Mouse (Mus musculus): ENCODE results near the gene Dgkd. TPM values are rescaled to one million over a fixed set of nuclear protein-coding genes. Genes with fewer than 3 reads are reported as not detected.
"Not testable (repeated sequence)": the region's sequence is repeated elsewhere in the genome, so short reads cannot be mapped to it uniquely, and the experiment has no call there.

The Dgkd gene
- total RNA-seq (2022) = 10 to 100 TPM; 23.4 to 30.2 (median 28.0) TPM

GRCm38 (mm10) chr1:87852892-87853600 is at the start of gene Dgkd:
Gene Dgkd, plus strand, starts transcription at chr1:87853287.
- peak; percentile 42 to 43 for DNase-seq (ENCODE audit: low spot score in 2 of 2)

DNA sequence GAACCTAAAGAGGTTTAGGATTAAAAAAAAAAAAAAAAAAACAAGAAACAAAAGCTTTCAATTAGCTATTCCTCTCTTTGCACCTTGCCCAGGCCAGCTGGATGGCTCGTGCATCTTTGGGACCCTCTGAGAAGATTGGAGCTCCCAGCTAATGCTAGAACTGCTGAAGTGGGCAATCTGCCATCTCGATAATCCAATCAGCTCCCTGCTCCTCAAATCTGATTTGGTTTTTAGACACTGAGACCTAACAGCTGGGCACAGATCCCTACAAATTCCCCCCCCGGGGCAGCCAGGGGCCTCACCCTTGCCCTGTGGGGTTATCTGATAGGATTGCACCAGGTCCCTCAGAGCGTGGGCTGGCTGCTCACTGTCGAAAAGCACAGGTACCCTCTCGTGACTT is 49.5 kb upstream of the Dgkd start, which contains the start of gene Sag:
Gene Sag, plus strand, starts transcription at position 105 of the 400 bp plus-strand sequence.
- no peak for DNase-seq (ENCODE audit: low spot score in 2 of 2)

DNA sequence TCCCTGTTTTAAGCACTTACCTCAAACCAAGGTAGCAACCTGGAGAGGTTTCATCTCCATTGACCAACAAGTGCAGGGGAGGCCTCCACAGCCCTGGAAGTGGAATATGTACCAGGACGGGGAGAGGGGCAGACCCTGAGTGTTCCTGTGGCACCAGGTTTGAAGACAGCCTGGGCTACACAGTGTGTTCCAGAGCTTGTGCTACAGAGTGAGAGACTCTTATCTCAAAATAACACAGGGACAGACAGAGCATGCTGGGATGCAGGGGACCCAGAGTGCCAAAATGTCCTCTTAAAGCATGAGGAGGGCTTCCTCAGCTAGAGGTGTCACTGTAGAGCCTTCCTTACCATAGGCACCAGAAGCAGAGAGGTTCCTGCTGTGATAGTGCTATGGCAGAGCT is 45.3 kb upstream of the Dgkd start:
- DNase-seq (ENCODE audit: low spot score in 2 of 2) = no peak

GRCm38 (mm10) chr1:87811391-87811790 is 41.7 kb upstream of the Dgkd start:
- no peak for DNase-seq (ENCODE audit: low spot score in 2 of 2)

- no peak for DNase-seq (ENCODE audit: low spot score in 2 of 2)
Observed at GRCm38 (mm10) chr1:87812061-87812460, 41.0 kb upstream of the Dgkd start.

DNA sequence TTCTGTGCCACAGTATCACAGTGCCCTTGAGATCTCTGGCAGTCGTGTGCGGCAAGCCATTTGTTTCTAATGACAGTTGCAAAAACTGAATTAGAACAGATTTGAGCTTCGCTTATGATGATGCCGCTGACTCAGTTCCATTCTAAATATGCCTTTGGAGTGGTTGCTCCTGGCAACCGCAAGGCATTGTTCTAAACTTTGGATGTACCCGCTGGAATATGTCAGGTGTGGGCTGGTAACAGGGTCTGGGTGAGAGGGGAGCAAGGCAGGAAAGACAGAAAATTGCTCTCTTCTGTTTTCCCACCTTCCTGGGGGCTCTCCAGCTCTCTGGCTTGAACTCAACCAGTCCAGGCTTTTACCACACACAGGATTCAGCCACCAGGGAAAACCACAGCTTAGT is 39.9 kb upstream of the Dgkd start:
- no peak for DNase-seq (ENCODE audit: low spot score in 2 of 2)

- DNase-seq (ENCODE audit: low spot score in 2 of 2) = no peak
Observed at GRCm38 (mm10) chr1:87813681-87814080, 39.4 kb upstream of the Dgkd start.

DNA sequence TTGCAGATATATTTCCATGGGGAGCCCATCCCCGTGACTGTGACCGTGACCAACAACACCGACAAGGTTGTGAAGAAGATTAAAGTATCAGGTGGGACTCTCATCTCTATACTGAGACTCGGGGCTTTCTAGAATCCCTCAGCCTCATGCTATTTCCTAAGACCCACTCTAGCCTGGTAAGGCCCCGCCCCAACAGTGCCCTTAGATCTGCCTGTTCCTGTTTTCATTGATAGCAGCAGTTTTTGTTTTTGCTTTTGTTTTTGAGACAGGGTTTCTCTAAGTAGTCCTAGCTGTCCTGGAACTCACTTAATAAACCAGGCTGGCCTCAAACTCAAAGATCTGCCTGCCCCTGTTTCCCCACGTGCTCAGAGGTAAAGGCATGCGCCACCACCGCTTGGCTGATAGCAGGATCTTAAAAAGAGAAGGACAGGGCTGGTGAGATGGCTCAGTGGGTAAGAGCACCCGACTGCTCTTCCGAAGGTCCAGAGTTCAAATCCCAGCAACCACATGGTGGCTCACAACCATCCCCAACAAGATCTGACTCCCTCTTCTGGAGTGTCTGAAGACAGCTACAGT is 28.6 kb upstream of the Dgkd start:
- no peak for DNase-seq (ENCODE audit: low spot score in 2 of 2)

DNA sequence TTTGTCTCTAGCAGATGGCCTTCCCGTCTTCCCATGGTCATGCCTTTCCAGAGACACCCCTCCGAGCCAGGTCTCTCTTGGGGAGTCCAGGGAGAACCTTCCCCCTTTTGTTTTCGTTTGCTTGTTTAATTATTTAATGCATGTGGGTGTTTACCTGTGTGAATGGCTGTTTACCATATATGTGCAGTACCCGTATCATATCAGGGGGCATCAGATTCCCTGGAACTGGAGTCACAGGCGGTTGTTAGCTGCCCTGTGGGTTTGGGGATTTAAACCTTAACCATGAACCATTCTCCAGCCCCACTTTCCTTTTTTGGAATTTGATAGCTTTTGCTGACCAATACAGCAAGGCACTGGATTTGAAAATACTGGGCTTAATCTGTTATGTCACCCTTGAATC is 27.8 kb upstream of the Dgkd start:
- DNase-seq (ENCODE audit: low spot score in 2 of 2) = no peak

GRCm38 (mm10) chr1:87825991-87826390 is 27.1 kb upstream of the Dgkd start:
- no peak for DNase-seq (ENCODE audit: low spot score in 2 of 2)

- no peak for DNase-seq (ENCODE audit: low spot score in 2 of 2)
Observed at GRCm38 (mm10) chr1:87826474-87826873, 26.6 kb upstream of the Dgkd start.

GRCm38 (mm10) chr1:87827476-87827875 is 25.6 kb upstream of the Dgkd start:
- DNase-seq (ENCODE audit: low spot score in 2 of 2) = not testable (repeated sequence)

- no peak for DNase-seq (ENCODE audit: low spot score in 2 of 2)
Observed at GRCm38 (mm10) chr1:87828185-87828584, 24.9 kb upstream of the Dgkd start.

GRCm38 (mm10) chr1:87828926-87829580 is 24.0 kb upstream of the Dgkd start:
- DNase-seq (ENCODE audit: low spot score in 2 of 2) = no peak

DNA sequence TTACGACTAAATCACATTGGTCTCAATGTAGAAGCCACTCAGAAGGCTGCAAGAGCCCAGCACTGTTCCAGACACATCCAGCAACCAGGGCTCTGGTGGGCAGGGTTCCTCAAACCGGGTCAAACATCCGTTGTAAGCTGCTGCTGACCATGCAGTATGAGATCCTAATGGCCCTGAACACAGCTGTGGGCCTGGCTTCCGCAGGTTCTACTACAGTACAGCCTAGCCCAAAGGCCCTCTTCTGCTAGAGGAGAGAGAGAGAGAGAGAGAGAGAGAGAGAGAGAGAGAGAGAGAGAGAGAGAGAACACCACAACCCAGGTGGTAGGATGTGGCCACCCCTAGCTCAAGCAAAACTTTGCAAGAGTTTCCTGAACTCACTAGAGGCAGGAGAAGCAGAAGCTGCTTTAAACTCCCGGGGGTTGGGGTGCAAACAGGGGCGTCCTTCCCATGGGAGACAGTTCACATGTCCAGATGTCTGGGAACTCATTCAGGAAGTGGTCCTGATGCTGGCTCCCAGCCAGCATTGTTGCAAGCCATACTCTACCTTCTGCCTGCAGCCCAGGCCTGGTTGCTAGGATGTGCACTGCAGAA is 23.4 kb upstream of the Dgkd start:
- DNase-seq (ENCODE audit: low spot score in 2 of 2) = no peak

DNA sequence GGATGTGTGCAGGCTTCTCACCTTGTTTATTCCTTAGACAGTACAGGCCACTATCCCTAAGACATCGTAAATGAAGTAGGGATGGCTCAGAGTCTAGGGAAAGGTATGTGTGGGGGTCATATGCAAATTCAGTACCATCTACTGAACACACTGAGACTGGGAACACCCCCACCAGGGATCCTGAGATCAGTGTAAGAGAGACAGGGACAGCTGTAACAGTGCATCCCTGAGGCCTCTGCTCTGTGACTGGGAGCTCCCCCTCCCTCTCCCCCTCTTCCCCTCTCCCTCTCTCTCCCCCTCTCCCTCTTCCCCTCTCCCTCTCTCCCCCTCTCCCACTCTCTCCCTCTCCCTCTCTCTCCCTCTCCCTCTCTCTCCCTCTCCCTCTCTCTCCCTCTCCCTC is 16.6 kb upstream of the Dgkd start:
- DNase-seq (ENCODE audit: low spot score in 2 of 2) = no peak

- no peak for DNase-seq (ENCODE audit: low spot score in 2 of 2)
Observed at GRCm38 (mm10) chr1:87837018-87837417, 16.1 kb upstream of the Dgkd start.

DNA sequence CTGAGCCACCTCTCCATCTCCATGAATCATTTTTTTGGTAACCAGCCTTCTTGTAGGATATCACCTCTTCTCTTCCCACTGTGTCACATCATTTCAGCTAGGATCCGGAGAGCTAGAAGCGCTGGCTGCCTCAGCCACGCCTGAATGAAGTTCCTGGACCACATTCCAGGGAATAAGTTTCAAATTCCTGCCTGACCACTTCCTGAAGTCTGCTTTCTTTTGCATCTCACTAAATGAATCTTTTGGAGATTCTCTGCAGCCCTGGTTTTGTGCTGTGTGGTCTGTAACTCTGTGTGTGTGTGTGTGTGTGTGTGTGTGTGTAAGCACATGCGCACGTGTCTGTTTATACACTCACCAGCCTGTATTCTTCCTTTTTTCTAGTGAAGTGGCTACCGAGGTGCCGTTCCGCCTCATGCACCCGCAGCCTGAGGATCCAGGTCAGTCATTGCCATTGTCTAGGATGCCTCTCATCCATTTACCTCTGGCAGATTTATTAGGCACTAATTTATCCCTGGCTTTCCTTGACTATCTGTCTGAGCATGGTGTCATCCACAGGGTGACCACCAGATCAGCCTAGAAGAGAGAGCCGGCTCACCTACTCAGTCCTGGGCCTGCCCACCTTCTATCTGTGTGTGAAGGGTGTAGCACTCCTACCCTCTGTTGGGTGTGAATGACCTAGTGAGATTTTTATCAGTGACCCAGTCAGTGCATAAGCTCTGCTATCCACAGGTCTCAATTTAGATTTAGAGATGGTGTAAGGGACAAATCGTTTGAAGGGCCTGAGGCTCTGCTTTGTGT is 12.5 kb upstream of the Dgkd start:
- DNase-seq (ENCODE audit: low spot score in 2 of 2) = no peak

- peak; percentile 26 to 54 for DNase-seq (ENCODE audit: low spot score in 2 of 2)
Observed at GRCm38 (mm10) chr1:87846801-87847474, 6.1 kb upstream of the Dgkd start.

- DNase-seq (ENCODE audit: low spot score in 2 of 2) = no peak
Observed at GRCm38 (mm10) chr1:87847475-87848168, 5.5 kb upstream of the Dgkd start.

Measured in gastrocnemius, adult 8-10 months (tissue).